Mouse (Mus musculus) gastrocnemius, adult 2 months (tissue): ENCODE data around the gene Chrm5. TPM values are rescaled to one million over a fixed set of nuclear protein-coding genes. Genes with fewer than 3 reads are reported as not detected.
"Not testable (repeated sequence)": the region's sequence is repeated elsewhere in the genome, so short reads cannot be mapped to it uniquely, and the experiment has no call there.

Experiments used
- DNase-seq: peaks from one replicate; pipeline ENCODE4 v3.0.0; 2022
- H3K27ac ChIP-seq: fragments of 200-600 bp; 2 replicates; pipeline ENCODE4 v1.8.1; 2022; ENCODE audit warnings: mild to moderate bottlenecking
- H3K4me3 ChIP-seq: fragments of 200-600 bp; 2 replicates; pipeline ENCODE4 v1.8.1; 2022; ENCODE audit warnings: mild to moderate bottlenecking, moderate library complexity
- CTCF ChIP-seq: fragments of 200-600 bp; IDR thresholded peaks from 2 replicates; pipeline ENCODE4 v1.8.1; 2022; ENCODE audit warnings: antibody characterized with exemption, mild to moderate bottlenecking, moderate library complexity
- intact Hi-C: fragments of 180-260 bp; cut with DNase I; formaldehyde crosslinking; loops from one replicate; pipeline ENCODE4 v1.15.1; 2025
- total RNA-seq, 2 experiments: library from RNA; stranded (reverse); gene quantifications; 2 replicates each; pipeline ENCODE4 v1.2.3; 2021

The Chrm5 gene
- total RNA-seq, 2 experiments from 2014 or later = 0.20 TPM; not detected in 1

DNA sequence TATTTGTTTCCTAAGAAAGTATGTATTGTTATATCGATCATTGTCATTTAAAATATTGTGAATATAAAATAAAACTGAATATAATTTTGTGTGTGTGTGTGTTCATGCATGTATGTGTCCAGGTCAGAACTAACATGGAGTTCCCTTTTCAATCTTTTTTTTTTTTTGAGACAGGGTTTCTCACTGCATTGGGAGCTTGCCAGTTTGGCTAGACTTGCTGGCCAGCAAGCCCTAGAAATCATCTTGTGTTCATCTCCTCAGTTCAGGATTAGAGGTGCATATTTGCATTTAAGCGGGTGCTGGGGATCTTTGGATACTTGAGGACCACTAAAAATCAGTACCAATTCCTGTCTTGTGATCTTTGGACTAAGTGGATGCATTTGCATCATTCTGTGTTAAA is 8.5 kb downstream of the Chrm5 start:
- Histone ChIP-seq H3K27ac (no peak overlapping the region), H3K4me3 (no peak overlapping the region)
- intact Hi-C loops = no loop called here
- no peak for TF ChIP-seq CTCF
- DNase-seq = no peak

DNA sequence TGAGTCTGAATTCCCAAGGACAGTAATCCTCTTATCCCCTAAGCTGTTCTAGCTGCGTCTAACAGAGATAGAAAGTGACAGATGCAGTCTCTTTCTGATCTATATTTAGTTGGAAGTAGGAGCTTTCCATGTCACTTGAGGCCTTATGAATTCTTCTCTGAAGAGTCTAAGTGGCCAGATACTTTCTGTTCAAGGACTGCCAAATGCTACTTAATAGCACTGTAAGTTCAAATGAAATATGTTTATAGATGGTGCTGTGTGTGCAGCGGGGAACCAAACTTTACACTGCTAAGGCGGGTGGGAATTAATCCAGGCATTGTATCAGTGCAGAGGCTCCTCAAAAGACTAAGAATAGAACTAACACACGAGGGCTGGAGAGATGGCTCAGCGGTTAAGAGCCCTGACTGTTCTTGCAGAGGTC is 9.6 kb downstream of the Chrm5 start:
- Histone ChIP-seq H3K27ac (peak overlapping the region; percentile 79), H3K4me3 (no peak overlapping the region; the same call in 1 of the 2 replicates)
- no peak for TF ChIP-seq CTCF
- intact Hi-C loops = no loop called here
- no peak for DNase-seq

DNA sequence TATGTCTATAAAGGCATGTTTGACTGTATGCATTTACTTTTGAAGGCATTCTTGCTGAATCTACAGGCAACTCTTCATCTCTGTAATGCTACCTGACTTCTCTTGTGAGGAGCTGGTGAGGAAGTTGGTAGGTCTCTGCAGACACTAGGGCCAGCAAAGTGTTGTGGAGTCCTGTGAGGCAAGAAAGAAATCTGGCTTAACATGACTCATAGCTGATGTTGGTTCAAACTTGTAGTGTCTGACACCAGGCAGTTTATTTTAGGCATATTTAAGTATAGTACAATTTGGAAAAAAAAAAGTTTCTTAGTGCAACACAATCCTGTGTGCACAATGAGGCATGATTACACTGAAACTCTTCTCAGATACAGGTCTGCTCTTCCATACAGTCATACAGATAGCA is 11.0 kb downstream of the Chrm5 start:
- DNase-seq = no peak
- Histone ChIP-seq H3K4me3 (no peak overlapping the region), H3K27ac (0 out of 2 replicates have a peak overlapping the region, but pooled peaks have one; percentile 79)
- TF ChIP-seq CTCF = no peak
- intact Hi-C loops = no loop called here

DNA sequence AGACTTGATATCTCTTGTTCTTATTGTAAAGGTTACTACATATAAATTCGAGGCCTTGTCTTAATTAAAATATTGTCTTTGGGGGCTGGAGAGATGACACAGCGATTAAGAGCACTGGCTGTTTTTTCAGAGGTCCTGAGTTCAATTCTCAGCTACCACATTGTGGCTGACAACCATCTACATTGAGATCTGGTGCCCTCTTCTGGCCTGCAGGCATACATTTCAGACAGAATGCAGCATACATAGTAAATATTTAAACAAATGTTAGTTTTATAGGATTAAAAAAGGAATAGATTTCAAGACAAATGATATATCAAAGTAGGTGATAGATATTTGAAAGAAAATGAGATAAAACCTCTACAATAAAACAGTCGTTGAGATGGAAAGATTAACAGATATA is 20.0 kb downstream of the Chrm5 start:
- TF ChIP-seq CTCF = 0 out of 2 replicates have a peak, but pooled peaks have one; percentile 10
- Histone ChIP-seq H3K4me3 (no peak overlapping the region), H3K27ac (no peak overlapping the region)
- DNase-seq = no peak
- intact Hi-C loops = no loop called here

DNA sequence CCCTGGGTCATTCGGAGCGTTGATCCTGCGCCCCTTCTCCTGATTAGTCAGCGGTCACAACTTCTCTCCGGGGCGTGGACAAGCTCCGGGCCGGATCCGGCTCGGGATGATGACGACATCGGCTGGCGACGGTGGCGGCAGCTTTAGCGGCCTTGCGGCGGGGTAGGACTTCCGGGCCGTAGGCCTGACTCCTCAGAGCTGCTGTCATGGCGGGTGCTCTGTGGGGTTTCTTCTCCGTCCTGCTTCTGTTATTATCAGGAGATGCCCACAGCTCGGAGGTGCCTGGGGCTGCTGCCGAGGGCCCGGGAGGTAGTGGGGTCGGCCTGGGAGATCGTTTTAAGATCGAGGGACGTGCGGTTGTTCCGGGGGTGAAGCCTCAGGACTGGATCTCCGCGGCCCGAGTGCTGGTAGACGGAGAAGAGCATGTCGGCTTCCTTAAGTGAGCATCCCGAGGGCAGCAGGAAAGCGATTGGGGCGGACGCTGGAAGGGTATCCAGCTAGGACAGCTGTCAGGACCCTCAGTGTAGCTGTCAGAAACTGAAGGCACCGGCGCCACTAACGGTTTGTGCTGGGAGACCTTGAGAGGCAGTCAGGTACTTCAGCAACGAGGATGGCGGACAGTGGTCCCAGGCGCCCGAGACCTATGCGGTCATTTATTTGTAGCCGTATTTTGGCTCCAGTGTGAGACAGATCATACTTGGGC is 25.6 kb downstream of the Chrm5 start, which contains the start of gene Emc7:
TSS of gene Emc7 (plus strand) at position 136 of the 703 bp plus-strand sequence.
- Histone ChIP-seq H3K4me3 (peak within 1 kb of the TSS; percentile 93), H3K27ac (peak within 1 kb of the TSS; percentile 96)
- intact Hi-C loops = loop anchor here (1.0 to 2.0 kb wide), 2 partner anchors 76 to 194 kb away; partner anchors contain the start of genes Katnbl1 and Nop10
- DNase-seq = peak; percentile 100
- no peak for TF ChIP-seq CTCF

DNA sequence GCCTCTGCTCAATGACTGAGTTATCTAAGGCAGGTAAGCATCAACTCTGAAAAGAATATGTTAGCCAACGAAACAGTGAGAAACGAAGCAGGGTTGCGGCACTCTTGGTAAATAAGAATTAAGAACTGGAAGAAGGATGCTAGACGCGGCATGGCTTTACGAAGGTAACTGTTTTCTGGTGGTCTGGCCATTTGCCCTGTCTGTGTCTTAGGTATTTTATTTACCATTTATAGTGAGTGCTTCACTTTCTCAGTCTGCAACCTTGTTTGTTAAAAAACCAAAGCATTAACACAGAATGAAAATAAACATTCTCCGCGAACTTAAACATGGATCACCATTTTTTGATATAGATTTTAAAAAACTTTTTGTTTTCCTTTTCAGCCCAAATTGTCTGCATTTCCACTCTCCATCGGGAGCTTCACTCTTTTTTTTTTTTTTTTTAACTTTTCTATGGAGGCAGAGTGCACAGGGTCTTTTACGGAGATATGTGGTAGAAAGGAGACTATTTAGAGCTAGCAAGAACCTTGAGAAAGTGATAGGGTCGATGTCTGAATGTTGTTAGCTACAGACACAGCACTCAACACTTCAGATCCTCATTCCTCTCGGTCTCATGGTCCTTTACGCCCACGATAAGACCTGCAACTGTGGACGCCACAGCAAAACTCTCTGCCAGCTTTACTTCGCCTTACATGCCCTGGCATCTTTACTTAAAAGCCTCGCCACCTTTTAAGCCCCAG is 26.3 kb downstream of the Chrm5 start:
- no peak for DNase-seq
- TF ChIP-seq CTCF = no peak
- Histone ChIP-seq H3K4me3 (peak overlapping the region; percentile 93), H3K27ac (peak overlapping the region; percentile 96)
- intact Hi-C loops = loop anchor here (2.0 kb wide), 1 partner anchor 75 kb away; the partner anchor contains the start of gene Katnbl1

DNA sequence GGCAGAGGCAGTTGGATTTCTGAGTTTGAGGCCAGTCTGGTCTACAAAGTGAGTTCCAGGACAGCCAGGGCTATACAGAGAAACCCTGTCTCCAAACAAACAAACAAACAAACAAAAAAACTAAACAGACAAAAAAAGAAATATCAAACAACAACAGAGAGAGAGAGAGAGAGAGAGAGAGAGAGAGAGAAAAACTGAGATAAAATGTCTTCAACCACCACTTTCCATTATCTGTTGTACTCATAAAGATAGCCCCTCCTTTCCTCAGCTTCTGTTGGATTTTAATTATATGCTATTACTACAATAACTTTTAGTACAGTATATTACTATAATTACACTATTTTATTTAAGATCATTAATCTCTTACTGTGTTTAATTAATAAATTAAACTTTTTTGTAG is 28.1 kb downstream of the Chrm5 start:
- intact Hi-C loops, DNase-seq, H3K27ac ChIP-seq, H3K4me3 ChIP-seq: not testable (repeated sequence)

DNA sequence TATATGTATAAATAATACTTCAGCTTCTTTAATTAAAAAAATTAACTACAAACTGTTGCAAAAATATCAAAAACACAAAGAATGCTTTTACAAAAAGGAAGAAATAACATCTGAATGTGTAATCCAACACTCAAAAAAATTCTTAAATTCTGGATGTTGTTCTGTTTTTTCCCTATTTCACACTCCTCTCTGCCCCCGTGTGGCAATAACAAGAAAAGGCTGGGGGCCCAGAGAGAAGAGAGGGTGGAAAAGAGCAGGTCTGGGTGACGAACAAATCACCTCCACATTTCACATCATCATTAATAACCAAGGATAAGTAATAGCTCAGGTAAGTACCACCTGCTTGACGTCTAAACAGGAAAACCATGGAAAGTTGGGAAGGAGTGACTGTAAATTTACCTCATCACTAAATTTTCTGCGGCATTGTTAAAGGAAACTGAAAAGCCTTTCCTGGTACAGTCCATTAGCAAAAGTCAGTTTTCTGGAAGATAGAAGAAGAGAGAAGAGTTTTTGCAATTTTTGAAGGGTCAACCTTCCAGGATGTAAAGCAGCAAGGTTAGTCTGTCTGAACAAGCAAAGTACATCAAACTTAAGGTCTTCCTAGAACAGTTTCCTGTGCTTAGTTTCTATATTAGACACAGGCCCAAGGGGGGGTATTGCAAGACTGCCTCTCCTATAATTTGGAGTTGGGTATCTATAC is 30.8 kb downstream of the Chrm5 start:
- peak; percentile 53 for TF ChIP-seq CTCF
- intact Hi-C loops = no loop called here
- Histone ChIP-seq H3K27ac (no peak overlapping the region), H3K4me3 (no peak overlapping the region)
- DNase-seq = no peak

DNA sequence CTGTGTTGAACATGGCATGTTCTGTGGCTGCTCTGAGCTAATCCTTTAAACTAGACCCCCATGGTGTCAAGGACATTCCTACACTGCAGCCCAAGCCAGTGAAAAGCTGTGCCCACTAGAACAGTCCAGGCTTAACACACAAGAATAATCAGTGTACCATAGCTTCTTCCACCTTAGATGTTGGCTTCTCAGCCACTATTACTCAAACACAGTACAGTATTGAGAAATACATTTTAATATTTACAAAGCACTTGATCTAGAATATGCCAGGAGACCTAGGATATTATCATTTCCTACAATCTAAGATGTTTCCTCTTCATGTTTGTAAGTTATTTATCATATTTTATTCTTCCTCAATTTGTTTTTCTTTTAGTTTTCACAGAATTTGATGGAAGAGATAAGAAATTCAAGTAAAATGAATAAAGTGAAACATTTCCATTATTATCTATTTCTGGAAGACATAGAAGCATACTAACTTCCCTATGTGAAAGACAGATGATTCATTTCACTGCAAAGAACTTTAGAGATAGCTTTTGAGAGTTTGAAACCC is 32.0 kb downstream of the Chrm5 start:
- Histone ChIP-seq H3K4me3 (no peak overlapping the region), H3K27ac (peak overlapping the region; percentile 24; the same call in 1 of the 2 replicates)
- TF ChIP-seq CTCF = no peak
- no peak for DNase-seq
- intact Hi-C loops = no loop called here

DNA sequence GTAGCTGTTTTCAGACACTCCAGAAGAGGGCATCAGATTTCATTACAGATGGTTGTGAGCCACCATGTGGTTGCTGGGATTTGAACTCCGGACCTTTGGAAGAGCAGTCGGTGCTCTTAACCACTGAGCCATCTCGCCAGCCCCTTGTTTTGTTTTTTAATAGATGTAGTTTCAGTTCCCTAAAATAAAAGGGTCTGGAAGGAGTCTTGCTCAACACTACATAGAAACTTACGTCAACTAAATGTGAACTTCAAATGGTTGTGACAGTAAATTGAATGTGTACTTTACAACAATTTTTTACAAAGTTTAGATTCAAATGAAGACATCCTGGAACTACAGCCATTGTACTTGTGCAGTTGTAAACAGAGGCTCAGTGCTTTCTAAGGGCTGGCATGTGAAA is 32.5 kb downstream of the Chrm5 start:
- H3K4me3 ChIP-seq, intact Hi-C loops, DNase-seq: not testable (repeated sequence)
- peak overlapping the region; percentile 24; the same call in 1 of the 2 replicates for H3K27ac ChIP-seq

DNA sequence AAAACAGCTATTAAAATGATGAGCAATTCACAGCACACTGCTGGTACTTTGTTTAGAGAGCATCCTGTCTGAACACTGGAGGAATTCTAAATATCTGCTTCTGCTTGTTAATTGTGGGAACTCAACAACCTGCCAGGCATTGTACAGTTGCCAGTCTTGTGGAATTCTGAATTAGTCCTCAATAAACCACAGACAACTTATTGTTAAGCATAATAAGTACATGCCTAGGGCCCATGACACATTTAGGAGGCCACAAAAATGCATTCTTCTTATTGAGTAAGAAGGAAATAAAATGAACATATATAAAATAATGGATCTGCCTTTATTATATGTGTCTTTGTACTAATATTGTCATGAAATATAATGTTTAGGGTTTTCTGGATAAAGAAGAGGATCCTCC is 35.1 kb downstream of the Chrm5 start:
- TF ChIP-seq CTCF = no peak
- Histone ChIP-seq H3K27ac (no peak overlapping the region), H3K4me3 (no peak overlapping the region)
- intact Hi-C loops = no loop called here
- no peak for DNase-seq

DNA sequence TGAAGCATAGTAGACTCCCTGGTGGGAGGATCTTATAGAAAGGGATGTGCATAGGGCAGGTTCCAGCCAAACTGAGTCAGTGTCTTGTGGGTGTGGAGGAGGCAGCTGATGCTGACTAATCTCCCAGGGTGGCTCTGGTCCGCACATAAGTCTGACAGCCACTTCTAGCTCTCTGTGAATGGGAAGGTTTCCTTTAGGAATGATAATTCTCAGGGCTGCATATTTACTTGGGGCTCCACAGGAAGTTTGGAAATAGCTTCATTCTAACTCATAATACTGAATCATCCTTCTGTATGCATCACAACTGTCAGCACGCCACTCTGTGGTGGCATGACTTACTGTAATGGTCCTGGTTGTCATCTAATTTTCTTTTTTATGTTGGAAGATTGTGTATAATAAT is 37.1 kb downstream of the Chrm5 start:
- intact Hi-C loops = no loop called here
- TF ChIP-seq CTCF = no peak
- no peak for DNase-seq

More for the DNA sequence above, 37.1 kb downstream of the Chrm5 start:
- no peak overlapping the region for H3K4me3 ChIP-seq
- peak overlapping the region; percentile 29; the same call in 1 of the 2 replicates for H3K27ac ChIP-seq
